10 mouse cellular contexts compared by ENCODE assay signal in genomic region chr15:63721669-63722357, GRCm38 (mm10).
A peak's percentile ranks its signal among the peaks of the same experiment; 100 is the strongest.
DNase-seq lines count a peak whose midpoint lies in the region; ATAC-seq and TF ChIP-seq lines count a peak whose summit lies in the region.
"Had no signal": no experiment of that assay in that cellular context is flagged by ENCODE, and none has a peak within 500 bp of the region (broad histone marks: within the 10 kb centered on the region; RNA-seq: fewer than 3 reads in every experiment).

No protein-coding gene starts in this region.

- H3K9me3 ChIP-seq in heart, embryonic 12.5 days (replicated peaks) = no peaks in the 10 kb centered on the region
- H3K9me3 ChIP-seq in ES-Bruce4 (replicated peaks; ENCODE audit: control insufficient read depth, insufficient read depth, low read length, poor library complexity, severe bottlenecking) = no peaks in the 10 kb centered on the region
- H3K9me3 ChIP-seq: embryonic facial prominence, embryonic 15.5 days; megakaryocyte, embryonic 14.5 days had no signal

- H3K27ac ChIP-seq in heart, embryonic 12.5 days (ENCODE audit: poor library complexity, severe bottlenecking) = no peak overlapping the region
- H3K27ac ChIP-seq in ES-Bruce4 (ENCODE audit: insufficient read depth, low read length) = no peak overlapping the region
- H3K27ac ChIP-seq: embryonic facial prominence, embryonic 15.5 days had no signal

- no peak for TF ChIP-seq POLR2A in ES-Bruce4 (IDR thresholded peaks at IDR 0.05; ENCODE audit: insufficient read depth, low read length)

- intact Hi-C loops in heart, postnatal 14 days (cut with DNase I) = no loop called here
- intact Hi-C loops in heart, postnatal 36 days (cut with DNase I) = no loop called here
- intact Hi-C loops in left cerebral cortex, postnatal 4 days (cut with DNase I) = no loop called here

- DNase-seq in heart, postnatal 14 days = peak; percentile 26 to 54
- DNase-seq in cerebellum, postnatal 14 days = peak; percentile 43 to 61
- peak; percentile 30 to 50 for DNase-seq in heart, postnatal 36 days
- peak; percentile 32 for DNase-seq in left cerebral cortex, postnatal 4 days
- peak; percentile 15 for DNase-seq in retina, adult 2 months (ENCODE audit: low read depth, low spot score)
- DNase-seq in thymus, postnatal 10 days (ENCODE audit: low spot score in 2 of 2) = peak; percentile 40 to 67

- H3K4me1 ChIP-seq in heart, embryonic 12.5 days (replicated peaks) = peaks cover 27% of the 10 kb centered on the region
- no peaks in the 10 kb centered on the region for H3K4me1 ChIP-seq in ES-Bruce4 (ENCODE audit: control insufficient read depth, insufficient read depth, low read length)

- H3K9ac ChIP-seq in heart, embryonic 12.5 days = no peak overlapping the region
- H3K9ac ChIP-seq in ES-Bruce4 (ENCODE audit: low read depth, poor library complexity, severe bottlenecking) = no peak overlapping the region
- H3K9ac ChIP-seq: embryonic facial prominence, embryonic 15.5 days had no signal

- no peak for ATAC-seq in heart, embryonic 12.5 days (ENCODE audit: insufficient number of reproducible peaks, low FRiP score)

- TF ChIP-seq EP300 in ES-Bruce4 (IDR thresholded peaks at IDR 0.05; ENCODE audit: insufficient read depth, low read depth, low read length) = no peak

- H3K36me3 ChIP-seq in heart, embryonic 12.5 days = no peaks in the 10 kb centered on the region
- H3K36me3 ChIP-seq in ES-Bruce4 (ENCODE audit: control insufficient read depth, insufficient read depth, low read length, poor library complexity, severe bottlenecking) = no peaks in the 10 kb centered on the region
- H3K36me3 ChIP-seq: embryonic facial prominence, embryonic 15.5 days had no signal

- H3K4me3 ChIP-seq in heart, embryonic 12.5 days = no peak overlapping the region
- no peak overlapping the region for H3K4me3 ChIP-seq in ES-Bruce4 (ENCODE audit: low read depth, low read length)
- H3K4me3 ChIP-seq: embryonic facial prominence, embryonic 15.5 days; megakaryocyte, embryonic 14.5 days had no signal

- WGBS in heart, embryonic 12.5 days = 61% methylated on average over 3 of the region's 3 CpGs

- H3K4me2 ChIP-seq in heart, embryonic 12.5 days = no peak overlapping the region
- H3K4me2 ChIP-seq: embryonic facial prominence, embryonic 15.5 days had no signal

- no peaks in the 10 kb centered on the region for H3K27me3 ChIP-seq in heart, embryonic 12.5 days (replicated peaks)
- no peaks in the 10 kb centered on the region for H3K27me3 ChIP-seq in ES-Bruce4 (ENCODE audit: control insufficient read depth, insufficient read depth, low read length, poor library complexity, severe bottlenecking)
- H3K27me3 ChIP-seq: embryonic facial prominence, embryonic 15.5 days; megakaryocyte, embryonic 14.5 days had no signal

- peak; percentile 70 for TF ChIP-seq CTCF in ES-Bruce4 (IDR thresholded peaks at IDR 0.05; ENCODE audit: low read depth, low read length)
